Comparison of ENCODE assay signal across 20 mouse cellular contexts in genomic region chr5:21123081-21123480, GRCm38 (mm10).
"Had no signal": no experiment of that assay in that cellular context is flagged by ENCODE, and none has a peak within 500 bp of the region (broad histone marks: within the 10 kb centered on the region; RNA-seq: fewer than 3 reads in every experiment).

No protein-coding gene starts in this region.

- DNase-seq: liver, postnatal 0 days; lung, adult 2 months; lung, postnatal 14 days; lung, postnatal 36 days; retina, postnatal 1 day; right cerebral cortex, postnatal 14 days; spleen, adult 18-20 months; thymus, adult 18-20 months; thymus, postnatal 14 days; thymus, postnatal 36 days had no signal

- H3K4me1 ChIP-seq: liver, embryonic 15.5 days; lung, embryonic 15.5 days; midbrain, embryonic 13.5 days; midbrain, embryonic 15.5 days; neural tube, embryonic 12.5 days; stomach, embryonic 15.5 days had no signal

- H3K27me3 ChIP-seq: liver, embryonic 15.5 days; lung, embryonic 15.5 days; megakaryocyte, embryonic 14.5 days; midbrain, embryonic 13.5 days; midbrain, embryonic 15.5 days; neural tube, embryonic 12.5 days; stomach, embryonic 15.5 days had no signal

- H3K9ac ChIP-seq: liver, embryonic 15.5 days; liver, postnatal 0 days; lung, embryonic 15.5 days; midbrain, embryonic 13.5 days; midbrain, embryonic 15.5 days; neural tube, embryonic 12.5 days; stomach, embryonic 15.5 days had no signal

- H3K36me3 ChIP-seq: liver, embryonic 15.5 days; lung, embryonic 15.5 days; midbrain, embryonic 13.5 days; midbrain, embryonic 15.5 days; neural tube, embryonic 12.5 days; stomach, embryonic 15.5 days had no signal

- ATAC-seq: liver, postnatal 0 days; lung, postnatal 0 days; midbrain, embryonic 13.5 days; midbrain, embryonic 15.5 days had no signal

- H3K9me3 ChIP-seq: liver, embryonic 15.5 days; lung, embryonic 15.5 days; midbrain, embryonic 13.5 days; midbrain, embryonic 15.5 days; neural tube, embryonic 12.5 days; stomach, embryonic 15.5 days had no signal

- H3K27ac ChIP-seq: liver, embryonic 15.5 days; lung, embryonic 15.5 days; macrophage; midbrain, embryonic 13.5 days; midbrain, embryonic 15.5 days; neural tube, embryonic 12.5 days; stomach, embryonic 15.5 days had no signal

- H3K4me2 ChIP-seq: liver, embryonic 15.5 days; lung, embryonic 15.5 days; midbrain, embryonic 11.5 days; midbrain, embryonic 13.5 days; midbrain, embryonic 15.5 days; neural tube, embryonic 12.5 days; stomach, embryonic 15.5 days had no signal

- H3K4me3 ChIP-seq: liver, embryonic 15.5 days; lung, embryonic 15.5 days; megakaryocyte, embryonic 14.5 days; midbrain, embryonic 13.5 days; midbrain, embryonic 15.5 days; neural tube, embryonic 12.5 days; stomach, embryonic 15.5 days had no signal
